Mouse (Mus musculus): Measurements from ENCODE around the gene Mecom. TPM values are rescaled to one million over a fixed set of nuclear protein-coding genes. Genes with fewer than 3 reads are reported as not detected.
"Not testable (repeated sequence)": the region's sequence is repeated elsewhere in the genome, so short reads cannot be mapped to it uniquely, and the experiment has no call there.

The Mecom gene
- polyA plus RNA-seq, 1 experiment from 2014 or later: 22.4 TPM

DNA sequence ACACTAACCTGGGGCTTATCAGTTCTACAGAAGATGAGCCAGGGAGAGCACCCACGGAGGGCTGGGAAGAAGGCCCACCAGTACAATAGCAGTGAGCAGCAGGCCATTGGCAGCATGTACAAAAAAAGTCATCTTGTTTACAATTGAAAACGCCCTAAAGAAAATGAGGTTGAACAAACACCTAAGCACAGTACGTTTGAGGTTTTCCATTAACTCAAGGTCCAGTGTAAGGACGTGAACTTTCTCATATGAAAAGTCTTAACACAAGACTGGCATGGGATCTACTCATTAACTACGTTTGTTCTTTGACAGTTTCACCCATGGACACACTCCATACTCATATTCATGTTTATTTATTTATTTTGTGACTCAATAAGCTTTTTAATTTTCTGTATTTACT lies 118.9 kb downstream of the Mecom start:
- no peak overlapping the region for H3K27ac ChIP-seq (replicated peaks)
- H3K27me3 ChIP-seq (replicated peaks): no peaks in the 10 kb centered on the region
- no peak overlapping the region for H3K4me3 ChIP-seq
- H3K9me3 ChIP-seq: peaks cover 3% of the 10 kb centered on the region; the same call in 1 of the 2 replicates
- H3K9ac ChIP-seq: no peak overlapping the region
- WGBS: 64% methylated on average over 5 of the region's 5 CpGs
- ATAC-seq (ENCODE audit: extremely low read depth, insufficient number of reproducible peaks, low FRiP score, low TSS enrichment): no peak
- no peak overlapping the region for H3K4me2 ChIP-seq
- H3K36me3 ChIP-seq: no peaks in the 10 kb centered on the region
- H3K4me1 ChIP-seq: 0 out of 2 replicates have a peak, but pooled peaks cover 3% of the 10 kb centered on the region

GRCm38 (mm10) chr3:30424036-30424435 lies 123.8 kb downstream of the Mecom start:
- no peak for ATAC-seq (ENCODE audit: extremely low read depth, insufficient number of reproducible peaks, low FRiP score, low TSS enrichment)
- Histone ChIP-seq H3K4me3 (no peak overlapping the region), H3K4me2 (no peak overlapping the region), H3K9ac (no peak overlapping the region), H3K4me1 (0 out of 2 replicates have a peak, but pooled peaks cover 3% of the 10 kb centered on the region), H3K27me3 (replicated peaks) (no peaks in the 10 kb centered on the region), H3K36me3 (no peaks in the 10 kb centered on the region), H3K27ac (replicated peaks) (no peak overlapping the region), H3K9me3 (peaks cover 3% of the 10 kb centered on the region; the same call in 1 of the 2 replicates)
- WGBS: 67% methylated on average over 5 of the region's 5 CpGs

DNA sequence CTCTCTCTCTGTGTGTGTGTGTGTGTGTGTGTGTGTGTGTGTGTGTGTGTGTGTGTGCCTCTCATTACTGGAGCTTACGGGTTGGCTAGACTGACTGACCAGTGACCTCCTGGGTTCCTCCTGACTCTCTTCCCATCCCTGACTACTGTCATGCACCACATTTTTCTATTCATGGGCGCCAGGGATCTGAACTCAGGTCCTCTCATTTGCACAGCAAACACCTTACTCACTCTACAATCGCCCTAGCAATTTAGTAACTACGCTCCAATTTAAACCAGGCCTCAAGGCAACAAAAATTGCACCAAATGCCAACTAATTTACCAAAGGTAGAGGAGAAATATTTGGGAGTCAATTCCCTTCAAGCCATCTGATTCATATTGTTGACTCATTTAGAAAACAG lies 125.9 kb downstream of the Mecom start:
- not testable (repeated sequence) for H3K36me3 ChIP-seq; ATAC-seq (ENCODE audit: extremely low read depth, insufficient number of reproducible peaks, low FRiP score, low TSS enrichment); H3K27ac ChIP-seq (replicated peaks); H3K4me1 ChIP-seq; H3K9me3 ChIP-seq; H3K9ac ChIP-seq; H3K4me2 ChIP-seq; H3K27me3 ChIP-seq (replicated peaks); H3K4me3 ChIP-seq
- 85% methylated on average over 4 of the region's 4 CpGs for WGBS

- Histone ChIP-seq H3K9me3 (peaks cover 3% of the 10 kb centered on the region; the same call in 1 of the 2 replicates), H3K9ac (no peak overlapping the region), H3K4me3 (no peak overlapping the region), H3K4me1 (peaks cover 15% of the 10 kb centered on the region), H3K27me3 (replicated peaks) (no peaks in the 10 kb centered on the region), H3K27ac (replicated peaks) (no peak overlapping the region), H3K36me3 (no peaks in the 10 kb centered on the region), H3K4me2 (no peak overlapping the region)
- ATAC-seq (ENCODE audit: extremely low read depth, insufficient number of reproducible peaks, low FRiP score, low TSS enrichment): no peak
- 76% methylated on average over 5 of the region's 5 CpGs for WGBS
These were observed 126.9 kb downstream of the Mecom start for GRCm38 (mm10) chr3:30420899-30421298.

DNA sequence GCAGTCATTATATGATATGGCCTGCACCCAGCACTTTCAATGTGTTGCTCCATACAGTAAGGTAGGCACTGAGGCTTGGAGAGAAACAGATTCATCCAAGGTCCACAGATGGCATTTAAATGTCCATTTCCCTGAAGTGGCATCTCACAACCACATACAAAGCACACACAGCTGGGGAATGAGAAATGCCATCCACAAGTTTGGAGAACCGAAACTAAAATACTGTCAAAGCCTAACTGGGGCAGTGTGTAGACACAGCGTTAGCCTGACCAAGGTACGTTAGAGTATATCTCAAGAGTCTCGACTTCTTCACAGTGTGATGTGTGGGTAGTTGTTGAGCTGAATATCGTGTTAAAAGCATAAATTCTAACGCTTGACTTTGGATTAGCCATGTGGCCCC lies 133.6 kb downstream of the Mecom start:
- no peak overlapping the region for H3K27ac ChIP-seq (replicated peaks)
- peaks cover 15% of the 10 kb centered on the region for H3K4me1 ChIP-seq
- no peak overlapping the region for H3K4me2 ChIP-seq
- no peak overlapping the region for H3K9ac ChIP-seq
- no peak for ATAC-seq (ENCODE audit: extremely low read depth, insufficient number of reproducible peaks, low FRiP score, low TSS enrichment)
- H3K27me3 ChIP-seq (replicated peaks): no peaks in the 10 kb centered on the region
- no peaks in the 10 kb centered on the region for H3K36me3 ChIP-seq
- WGBS: 80% methylated on average over 6 of the region's 6 CpGs
- H3K9me3 ChIP-seq: no peaks in the 10 kb centered on the region
- no peak overlapping the region for H3K4me3 ChIP-seq

GRCm38 (mm10) chr3:30410778-30411177 lies 137.0 kb downstream of the Mecom start:
- 60% methylated on average over 4 of the region's 4 CpGs for WGBS
- no peak for ATAC-seq (ENCODE audit: extremely low read depth, insufficient number of reproducible peaks, low FRiP score, low TSS enrichment)
- H3K9me3 ChIP-seq: no peaks in the 10 kb centered on the region
- no peak overlapping the region for H3K27ac ChIP-seq (replicated peaks)
- H3K9ac ChIP-seq: no peak overlapping the region
- H3K4me2 ChIP-seq: no peak overlapping the region
- no peak overlapping the region for H3K4me3 ChIP-seq
- H3K27me3 ChIP-seq (replicated peaks): no peaks in the 10 kb centered on the region
- no peaks in the 10 kb centered on the region for H3K36me3 ChIP-seq
- no peaks in the 10 kb centered on the region for H3K4me1 ChIP-seq

GRCm38 (mm10) chr3:30404821-30405220 lies 143.0 kb downstream of the Mecom start:
- no peak overlapping the region for H3K4me3 ChIP-seq
- no peaks in the 10 kb centered on the region for H3K9me3 ChIP-seq
- H3K4me2 ChIP-seq: no peak overlapping the region
- no peak overlapping the region for H3K9ac ChIP-seq
- no peaks in the 10 kb centered on the region for H3K27me3 ChIP-seq (replicated peaks)
- H3K27ac ChIP-seq (replicated peaks): no peak overlapping the region
- ATAC-seq (ENCODE audit: extremely low read depth, insufficient number of reproducible peaks, low FRiP score, low TSS enrichment): no peak
- WGBS: 74% methylated on average over 4 of the region's 4 CpGs
- H3K36me3 ChIP-seq: no peaks in the 10 kb centered on the region
- no peaks in the 10 kb centered on the region for H3K4me1 ChIP-seq

DNA sequence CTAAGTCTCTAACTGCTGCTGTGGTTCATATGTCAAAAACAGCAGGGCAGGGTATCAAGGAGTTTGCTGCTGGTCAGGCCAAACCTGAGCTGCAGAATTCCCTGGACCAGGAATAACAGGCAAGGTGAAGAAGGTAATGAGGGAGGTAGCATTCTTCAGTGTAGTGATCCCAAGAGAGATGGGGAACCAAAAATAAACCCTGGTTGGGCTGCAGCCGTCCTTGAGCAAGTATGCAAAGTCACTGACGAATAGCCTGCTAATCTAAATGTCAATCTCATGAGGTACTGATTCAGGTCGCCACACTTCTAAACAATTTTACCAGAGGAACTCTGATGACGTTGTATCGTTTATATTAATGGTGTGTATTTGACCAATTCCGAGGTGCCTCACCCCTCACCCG lies 148.9 kb downstream of the Mecom start:
- H3K4me2 ChIP-seq: no peak overlapping the region
- H3K9me3 ChIP-seq: no peaks in the 10 kb centered on the region
- peaks cover 10% of the 10 kb centered on the region for H3K4me1 ChIP-seq
- H3K9ac ChIP-seq: no peak overlapping the region
- no peak for ATAC-seq (ENCODE audit: extremely low read depth, insufficient number of reproducible peaks, low FRiP score, low TSS enrichment)
- H3K4me3 ChIP-seq: no peak overlapping the region
- no peak overlapping the region for H3K27ac ChIP-seq (replicated peaks)
- no peaks in the 10 kb centered on the region for H3K36me3 ChIP-seq
- no peaks in the 10 kb centered on the region for H3K27me3 ChIP-seq (replicated peaks)
- 53% methylated on average over 7 of the region's 7 CpGs for WGBS

- ATAC-seq (ENCODE audit: extremely low read depth, insufficient number of reproducible peaks, low FRiP score, low TSS enrichment): no peak
- WGBS: 55% methylated on average over 4 of the region's 4 CpGs
These were observed 152.9 kb downstream of the Mecom start for GRCm38 (mm10) chr3:30394911-30395310.

GRCm38 (mm10) chr3:30392662-30393061 lies 155.1 kb downstream of the Mecom start:
- H3K27ac ChIP-seq (replicated peaks): peak overlapping the region; percentile 61
- WGBS: 34% methylated on average over 4 of the region's 4 CpGs
- no peaks in the 10 kb centered on the region for H3K9me3 ChIP-seq
- H3K9ac ChIP-seq: no peak overlapping the region
- no peaks in the 10 kb centered on the region for H3K27me3 ChIP-seq (replicated peaks)
- peaks cover 37% of the 10 kb centered on the region for H3K4me1 ChIP-seq
- no peak overlapping the region for H3K4me3 ChIP-seq
- no peak for ATAC-seq (ENCODE audit: extremely low read depth, insufficient number of reproducible peaks, low FRiP score, low TSS enrichment)
- H3K4me2 ChIP-seq: peak overlapping the region; percentile 13; the same call in 1 of the 2 replicates
- H3K36me3 ChIP-seq: no peaks in the 10 kb centered on the region

More at GRCm38 (mm10) chr3:30394911-30395310, 152.9 kb downstream of the Mecom start:
- Histone ChIP-seq H3K9ac (no peak overlapping the region), H3K27ac (replicated peaks) (no peak overlapping the region), H3K9me3 (no peaks in the 10 kb centered on the region), H3K4me1 (peaks cover 37% of the 10 kb centered on the region), H3K36me3 (no peaks in the 10 kb centered on the region), H3K27me3 (replicated peaks) (no peaks in the 10 kb centered on the region), H3K4me2 (no peak overlapping the region), H3K4me3 (no peak overlapping the region)

DNA sequence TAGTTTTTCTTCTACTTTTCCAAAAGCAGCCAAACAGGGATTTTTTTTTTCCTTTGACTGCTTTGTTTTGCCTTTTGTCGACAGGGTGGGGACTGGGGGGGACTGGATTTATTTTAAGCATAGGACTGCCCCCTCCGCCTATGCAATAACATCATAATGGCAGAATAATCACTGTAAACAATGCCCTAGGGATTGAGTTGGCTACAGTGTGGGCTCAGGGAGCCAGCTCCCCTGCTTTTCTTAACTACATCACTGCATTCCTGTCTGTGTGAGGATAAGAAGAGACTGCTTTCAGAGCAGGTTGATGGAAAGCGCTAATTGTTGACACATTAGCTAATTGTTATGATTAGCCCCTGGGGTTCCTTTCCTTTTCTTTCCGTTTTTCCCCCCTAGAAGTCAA lies 155.6 kb downstream of the Mecom start:
- WGBS: 13% methylated on average over 4 of the region's 4 CpGs
- no peaks in the 10 kb centered on the region for H3K9me3 ChIP-seq
- H3K27ac ChIP-seq (replicated peaks): peak overlapping the region; percentile 61; the same call in 1 of the 2 replicates
- H3K27me3 ChIP-seq (replicated peaks): no peaks in the 10 kb centered on the region
- H3K9ac ChIP-seq: no peak overlapping the region
- H3K4me1 ChIP-seq: peaks cover 37% of the 10 kb centered on the region
- H3K4me3 ChIP-seq: no peak overlapping the region
- no peaks in the 10 kb centered on the region for H3K36me3 ChIP-seq
- 0 out of 2 replicates have a peak, but pooled peaks have one; percentile 70 for ATAC-seq (ENCODE audit: extremely low read depth, insufficient number of reproducible peaks, low FRiP score, low TSS enrichment)
- H3K4me2 ChIP-seq: peak overlapping the region; percentile 13; the same call in 1 of the 2 replicates

GRCm38 (mm10) chr3:30390346-30390745 lies 157.5 kb downstream of the Mecom start:
- no peak for ATAC-seq (ENCODE audit: extremely low read depth, insufficient number of reproducible peaks, low FRiP score, low TSS enrichment)
- no peak overlapping the region for H3K9ac ChIP-seq
- H3K27me3 ChIP-seq (replicated peaks): no peaks in the 10 kb centered on the region
- no peak overlapping the region for H3K4me3 ChIP-seq
- peak overlapping the region; percentile 36; the same call in 1 of the 2 replicates for H3K27ac ChIP-seq (replicated peaks)
- 80% methylated on average over 5 of the region's 5 CpGs for WGBS
- H3K4me1 ChIP-seq: peaks cover 30% of the 10 kb centered on the region
- no peaks in the 10 kb centered on the region for H3K9me3 ChIP-seq
- H3K4me2 ChIP-seq: no peak overlapping the region
- no peaks in the 10 kb centered on the region for H3K36me3 ChIP-seq

Data from heart, embryonic 13.5 days (tissue).